Mouse (Mus musculus) forebrain, embryonic 14.5 days (tissue): ENCODE measurements at regions not wholly inside any gene's neighbourhood (a gene's known extent, or its start where the extent isn't known, plus 50 kb on each side); places are given as distances from the start of the nearest gene placed in this dataset.

ENCODE experiments used
- ATAC-seq: fragments of 200-750 bp; cut with Nextera tagmentation; 2 replicates; pipeline ENCODE4 v1.8.0; 2017; ENCODE audit warnings: mild to moderate bottlenecking, moderate library complexity
- DNase-seq: peaks from one replicate; pipeline ENCODE4 v3.0.0-alpha.2; 2015; ENCODE audit warnings: low spot score
- H3K27ac ChIP-seq: fragments of 300-500 bp; sonication (generic); 2 replicates; pipeline ENCODE4 v1.5.1; 2014; ENCODE audit warnings: low read depth, mild to moderate bottlenecking, control low read depth, low read length, moderate library complexity
- H3K27me3 ChIP-seq: fragments of 300-500 bp; sonication (generic); replicated peaks from 2 replicates; pipeline ENCODE4 v1.6.1; 2014; ENCODE audit warnings: low read length, control low read depth, mixed read lengths; ENCODE audit not compliant: control insufficient read depth, insufficient read depth
- H3K36me3 ChIP-seq: fragments of 300-500 bp; sonication (generic); 2 replicates; pipeline ENCODE4 v1.6.1; 2014; ENCODE audit warnings: low read length, control low read depth; ENCODE audit not compliant: control insufficient read depth, insufficient read depth
- H3K4me1 ChIP-seq: fragments of 300-500 bp; sonication (generic); 2 replicates; pipeline ENCODE4 v1.6.1; 2014; ENCODE audit warnings: antibody characterized with exemption, low read length, control low read depth; ENCODE audit not compliant: control insufficient read depth, insufficient read depth
- H3K4me2 ChIP-seq: fragments of 300-500 bp; sonication (generic); 2 replicates; pipeline ENCODE4 v1.6.1; 2014; ENCODE audit warnings: mild to moderate bottlenecking, control low read depth, low read length
- H3K4me3 ChIP-seq: fragments of 300-500 bp; sonication (generic); 2 replicates; pipeline ENCODE4 v1.5.1; 2014; ENCODE audit warnings: low read depth, low read length, control low read depth
- H3K9ac ChIP-seq: fragments of 300-500 bp; sonication (generic); 2 replicates; pipeline ENCODE4 v1.6.1; 2014; ENCODE audit warnings: mild to moderate bottlenecking, low read length, control low read depth, moderate library complexity
- H3K9me3 ChIP-seq: fragments of 300-500 bp; sonication (generic); replicated peaks from 2 replicates; pipeline ENCODE4 v1.6.1; 2016; ENCODE audit warnings: low read length, control low read depth, mixed read lengths; ENCODE audit not compliant: control insufficient read depth
- WGBS: fragments of 180-500 bp; shearing (Covaris S2); extraction: QIAGEN DNeasy Blood & Tissue Kit; methylation state at CpG from one replicate; pipeline ENCODE4 v1.1.7; 2014; 5-methylcytosine and 5-hydroxymethylcytosine counted together

DNA sequence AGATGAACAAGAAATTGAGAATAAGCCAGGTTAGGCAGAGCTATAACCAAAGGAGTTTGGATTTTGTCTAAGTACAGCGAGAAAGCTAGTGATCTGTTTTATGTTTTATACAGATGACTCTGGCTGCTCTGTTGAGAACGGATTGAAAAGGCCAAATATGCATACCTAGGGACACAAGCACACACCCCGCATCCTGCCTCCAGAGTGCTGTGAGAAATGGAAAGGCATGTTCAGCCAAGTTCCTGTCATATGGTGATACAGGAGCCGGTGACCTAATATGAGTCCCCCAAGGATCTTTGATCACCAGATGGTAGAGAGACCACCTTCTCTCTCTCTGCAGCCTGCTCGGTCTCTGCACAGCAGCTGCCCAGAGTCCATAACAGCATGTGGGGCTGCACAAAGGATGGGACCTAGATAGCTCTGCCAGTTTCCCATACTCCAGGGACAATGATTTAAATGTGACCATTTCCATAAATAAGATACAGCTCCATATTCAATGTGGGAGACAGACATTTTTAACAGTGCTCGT, 826.5 kb downstream of the Mat2b start:
- H3K4me2 ChIP-seq = no peak overlapping the region
- 88% methylated on average over 6 of the region's 6 CpGs for WGBS

More for the DNA sequence above, 826.5 kb downstream of the Mat2b start:
- H3K36me3 ChIP-seq = no peaks in the 10 kb centered on the region
- H3K9ac ChIP-seq = no peak overlapping the region
- DNase-seq (no peak), ATAC-seq (no peak)
- H3K4me1 ChIP-seq = no peaks in the 10 kb centered on the region
- no peaks in the 10 kb centered on the region for H3K9me3 ChIP-seq
- H3K27ac ChIP-seq = no peak overlapping the region
- no peak overlapping the region for H3K4me3 ChIP-seq
- H3K27me3 ChIP-seq = no peaks in the 10 kb centered on the region
